Mouse (Mus musculus) erythroblast, embryonic 14.5 days (primary cell): ENCODE data around the gene Mcrs1. TPM values are rescaled to one million over a fixed set of nuclear protein-coding genes. Genes with fewer than 3 reads are reported as not detected.

Experiments
- H3K27me3 ChIP-seq: 2 replicates; pipeline ENCODE4 v1.6.1; 2012; ENCODE audit warnings: inconsistent platforms; ENCODE audit not compliant: control insufficient read depth
- H3K36me3 ChIP-seq: 2 replicates; pipeline ENCODE4 v1.6.1; 2012; ENCODE audit warnings: mild to moderate bottlenecking, inconsistent platforms; ENCODE audit not compliant: control insufficient read depth
- H3K4me1 ChIP-seq: 2 replicates; pipeline ENCODE4 v1.6.1; 2012; ENCODE audit warnings: inconsistent platforms; ENCODE audit not compliant: control insufficient read depth
- H3K4me3 ChIP-seq: replicated peaks from 2 replicates; pipeline ENCODE3; 2012; ENCODE audit warnings: moderate library complexity, mild to moderate bottlenecking, inconsistent platforms
- H3K9me3 ChIP-seq: 2 replicates; pipeline ENCODE4 v1.6.1; 2012; ENCODE audit warnings: low read length, inconsistent platforms, mixed read lengths; ENCODE audit not compliant: control insufficient read depth
- GATA1 ChIP-seq: IDR thresholded peaks from 2 replicates; pipeline ENCODE4 v1.6.1; 2012; ENCODE audit warnings: low read length, inconsistent platforms, mixed read lengths
- TAL1 ChIP-seq: IDR thresholded peaks from 3 replicates; pipeline ENCODE4 v1.6.1; 2012; ENCODE audit warnings: low read length, inconsistent platforms, mixed read lengths
- polyA plus RNA-seq: library from polyadenylated mRNA; stranded (reverse); fragments of >175 nt; gene quantifications from 2 replicates; pipeline ENCODE4 v1.2.3, GENCODE M21; 2012

Gene Mcrs1
- polyA plus RNA-seq, 1 experiment, result 12.0 TPM

DNA sequence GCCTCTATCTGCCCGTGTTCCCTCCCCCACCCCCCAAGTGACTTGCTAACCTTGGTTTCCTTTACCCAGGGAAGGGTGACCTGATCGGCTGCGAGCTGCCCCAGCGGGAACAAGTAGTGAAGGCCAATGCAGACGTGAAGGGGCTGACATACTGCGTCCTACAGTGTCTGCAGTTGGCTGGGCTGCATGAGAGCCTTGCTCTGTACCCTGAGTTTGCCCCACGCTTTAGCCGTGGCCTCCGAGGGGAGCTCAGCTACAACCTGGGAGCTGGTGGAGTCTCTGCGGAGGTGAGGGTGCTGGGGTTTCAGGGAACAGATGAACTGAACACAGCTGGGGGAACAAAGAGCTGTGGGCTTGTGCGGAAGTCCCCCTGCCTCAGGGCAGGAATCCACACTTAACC, 13.8 kb downstream of the Mcrs1 start:
- H3K36me3 ChIP-seq, result peaks cover 19% of the 10 kb centered on the region
- H3K27me3 ChIP-seq, result peaks cover 19% of the 10 kb centered on the region
- no peaks in the 10 kb centered on the region for H3K4me1 ChIP-seq
- no peaks in the 10 kb centered on the region for H3K9me3 ChIP-seq
- TF ChIP-seq TAL1, result no peak
- no peak for TF ChIP-seq GATA1
- no peak overlapping the region for H3K4me3 ChIP-seq

- H3K27me3 ChIP-seq, result peaks cover 45% of the 10 kb centered on the region
- H3K9me3 ChIP-seq, result no peaks in the 10 kb centered on the region
- no peak for TF ChIP-seq TAL1
- peaks cover 2% of the 10 kb centered on the region for H3K4me1 ChIP-seq
- H3K4me3 ChIP-seq, result no peak overlapping the region
- no peaks in the 10 kb centered on the region for H3K36me3 ChIP-seq
These were observed 17.3 kb downstream of the Mcrs1 start for GRCm38 (mm10) chr15:99234326-99235010.

DNA sequence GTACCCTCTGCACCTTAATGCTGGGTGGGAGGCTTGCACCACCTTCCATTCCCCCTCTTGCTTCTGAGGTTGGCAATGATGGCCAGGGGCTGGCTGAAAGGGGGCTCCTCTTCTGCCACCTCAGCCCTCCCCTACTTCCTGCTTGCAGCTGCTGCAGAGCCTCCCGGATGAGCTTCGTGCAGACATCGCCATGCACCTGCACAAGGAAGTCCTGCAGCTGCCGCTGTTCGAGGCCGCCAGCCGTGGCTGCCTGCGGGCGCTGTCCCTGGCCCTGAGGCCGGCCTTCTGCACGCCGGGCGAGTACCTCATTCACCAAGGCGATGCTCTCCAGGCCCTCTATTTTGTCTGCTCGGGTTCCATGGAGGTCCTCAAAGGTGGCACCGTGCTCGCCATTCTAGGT, 18.0 kb downstream of the Mcrs1 start:
- Histone ChIP-seq H3K4me3 (no peak overlapping the region), H3K36me3 (no peaks in the 10 kb centered on the region), H3K27me3 (peaks cover 52% of the 10 kb centered on the region), H3K9me3 (no peaks in the 10 kb centered on the region), H3K4me1 (peaks cover 2% of the 10 kb centered on the region)
- no peak for TF ChIP-seq TAL1
- no peak for TF ChIP-seq GATA1

DNA sequence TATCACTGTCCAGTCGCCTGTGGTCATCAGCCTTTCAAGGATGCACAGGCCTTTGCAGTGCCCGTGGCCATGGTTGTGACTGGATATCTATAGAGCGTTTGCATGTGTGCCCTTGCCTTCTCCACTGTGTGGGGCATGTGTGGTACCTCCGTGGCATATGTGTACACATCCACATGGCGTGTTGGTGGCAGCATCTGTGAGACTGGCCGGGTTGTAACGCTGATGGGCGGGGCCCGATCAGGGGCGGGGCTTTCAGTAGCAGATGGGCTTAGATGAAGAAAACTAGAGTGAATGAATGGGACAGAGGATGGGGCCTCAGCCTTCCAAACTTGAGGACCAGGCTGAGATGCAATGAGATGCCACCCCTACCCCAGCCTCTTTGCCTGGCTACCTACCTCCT, 19.8 kb downstream of the Mcrs1 start:
- Histone ChIP-seq H3K4me1 (peaks cover 2% of the 10 kb centered on the region), H3K9me3 (no peaks in the 10 kb centered on the region), H3K27me3 (peaks cover 69% of the 10 kb centered on the region), H3K36me3 (no peaks in the 10 kb centered on the region), H3K4me3 (no peak overlapping the region)
- no peak for TF ChIP-seq GATA1
- no peak for TF ChIP-seq TAL1

GRCm38 (mm10) chr15:99226090-99226489, 25.7 kb downstream of the Mcrs1 start:
- TF ChIP-seq TAL1, result no peak
- no peak for TF ChIP-seq GATA1
- H3K27me3 ChIP-seq, result peaks cover 95% of the 10 kb centered on the region
- H3K4me3 ChIP-seq, result no peak overlapping the region
- peaks cover 16% of the 10 kb centered on the region; the same call in 1 of the 2 replicates for H3K9me3 ChIP-seq
- H3K36me3 ChIP-seq, result no peaks in the 10 kb centered on the region
- H3K4me1 ChIP-seq, result peaks cover 11% of the 10 kb centered on the region

DNA sequence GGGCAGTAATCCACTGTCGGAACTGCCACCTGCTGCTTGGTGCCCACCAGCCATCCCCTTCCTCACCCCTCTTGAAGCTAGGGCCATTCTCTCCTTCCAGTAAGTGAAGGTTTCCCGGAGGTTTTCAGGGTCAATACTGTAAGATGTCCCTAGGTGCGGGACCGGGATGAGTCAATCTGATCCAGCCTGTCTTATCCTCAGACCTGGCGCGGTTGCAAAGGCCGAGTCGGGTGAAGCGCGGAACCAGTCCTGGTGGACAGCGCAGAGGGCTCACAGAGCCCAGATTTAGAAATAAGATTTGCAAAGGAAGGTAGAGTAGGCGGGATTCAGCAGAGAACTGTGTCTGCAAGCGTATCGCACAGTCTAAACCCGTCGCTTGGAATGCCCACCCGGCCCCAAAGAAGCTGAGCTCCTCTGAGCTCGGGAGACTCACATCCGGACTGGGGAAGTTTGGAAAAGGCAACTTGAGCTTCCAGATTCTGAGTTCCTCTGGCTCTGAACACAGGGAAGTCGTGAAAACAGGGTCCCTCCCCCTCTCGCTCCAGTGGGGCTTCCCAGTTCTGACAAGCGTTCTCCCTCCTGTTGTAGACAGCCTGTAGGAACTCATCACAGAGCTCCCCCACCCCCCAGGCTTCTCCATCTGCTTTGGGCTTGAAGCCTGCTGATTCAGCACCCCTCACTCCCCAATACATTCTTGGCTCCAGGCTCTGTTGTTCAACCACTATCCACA, 26.5 kb downstream of the Mcrs1 start:
- Histone ChIP-seq H3K9me3 (peaks cover 16% of the 10 kb centered on the region; the same call in 1 of the 2 replicates), H3K27me3 (peaks cover 100% of the 10 kb centered on the region), H3K4me1 (peaks cover 11% of the 10 kb centered on the region), H3K36me3 (no peaks in the 10 kb centered on the region), H3K4me3 (no peak overlapping the region)
- no peak for TF ChIP-seq GATA1

DNA sequence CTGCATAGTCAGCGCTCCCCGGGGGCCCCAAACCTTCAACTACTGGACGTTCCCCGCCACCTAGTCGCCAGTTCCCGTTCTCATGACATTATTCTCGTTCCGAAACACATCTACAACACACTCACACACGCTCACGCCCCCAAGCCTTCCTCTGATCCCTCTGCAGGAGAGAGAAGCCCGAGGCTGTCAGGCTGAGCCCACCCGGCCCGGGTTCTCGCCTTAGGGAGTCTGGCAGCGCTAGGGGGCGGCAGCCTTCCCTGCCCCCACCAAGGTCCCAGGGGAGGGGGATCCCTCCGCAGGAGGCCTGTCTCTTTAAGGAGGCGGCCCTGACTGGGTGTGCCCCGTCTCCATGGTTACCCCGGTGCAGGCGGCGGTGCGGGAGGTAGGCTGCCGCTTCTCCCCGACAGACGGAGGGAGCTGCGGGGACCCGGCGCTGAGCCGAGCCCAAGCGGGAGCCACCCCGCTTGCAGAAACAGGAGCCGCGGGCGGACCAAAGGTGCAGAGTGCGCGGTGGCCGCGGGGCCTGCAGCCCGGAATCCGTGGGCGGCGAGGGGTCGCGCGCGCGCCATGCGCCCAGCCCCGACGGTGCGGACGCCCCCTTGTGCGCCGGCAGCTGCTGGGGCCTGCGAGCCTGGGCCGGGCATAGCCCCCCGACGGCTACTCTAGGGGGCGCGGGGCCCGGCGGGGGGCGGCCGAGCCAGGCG, 27.4 kb downstream of the Mcrs1 start, which contains the start of gene Kcnh3:
Gene Kcnh3 (plus strand): TSS at position 654 of the 704 bp plus-strand sequence.
- Histone ChIP-seq H3K4me3 (peak within 1 kb of the TSS; percentile 41), H3K27me3 (peaks cover 100% of the 10 kb centered on the region), H3K4me1 (peaks cover 11% of the 10 kb centered on the region), H3K9me3 (peaks cover 16% of the 10 kb centered on the region; the same call in 1 of the 2 replicates), H3K36me3 (no peaks in the 10 kb centered on the region)
- no peak for TF ChIP-seq GATA1
- no peak for TF ChIP-seq TAL1

- peaks cover 11% of the 10 kb centered on the region for H3K4me1 ChIP-seq
- H3K4me3 ChIP-seq, result peak overlapping the region; percentile 41
- peaks cover 96% of the 10 kb centered on the region for H3K27me3 ChIP-seq
- no peaks in the 10 kb centered on the region for H3K36me3 ChIP-seq
- H3K9me3 ChIP-seq, result peaks cover 16% of the 10 kb centered on the region; the same call in 1 of the 2 replicates
- TF ChIP-seq TAL1 (no peak), GATA1 (no peak)
These were observed 28.1 kb downstream of the Mcrs1 start for GRCm38 (mm10) chr15:99223585-99224207.
